18 mouse cellular contexts compared by ENCODE assay signal in the genomic region with DNA sequence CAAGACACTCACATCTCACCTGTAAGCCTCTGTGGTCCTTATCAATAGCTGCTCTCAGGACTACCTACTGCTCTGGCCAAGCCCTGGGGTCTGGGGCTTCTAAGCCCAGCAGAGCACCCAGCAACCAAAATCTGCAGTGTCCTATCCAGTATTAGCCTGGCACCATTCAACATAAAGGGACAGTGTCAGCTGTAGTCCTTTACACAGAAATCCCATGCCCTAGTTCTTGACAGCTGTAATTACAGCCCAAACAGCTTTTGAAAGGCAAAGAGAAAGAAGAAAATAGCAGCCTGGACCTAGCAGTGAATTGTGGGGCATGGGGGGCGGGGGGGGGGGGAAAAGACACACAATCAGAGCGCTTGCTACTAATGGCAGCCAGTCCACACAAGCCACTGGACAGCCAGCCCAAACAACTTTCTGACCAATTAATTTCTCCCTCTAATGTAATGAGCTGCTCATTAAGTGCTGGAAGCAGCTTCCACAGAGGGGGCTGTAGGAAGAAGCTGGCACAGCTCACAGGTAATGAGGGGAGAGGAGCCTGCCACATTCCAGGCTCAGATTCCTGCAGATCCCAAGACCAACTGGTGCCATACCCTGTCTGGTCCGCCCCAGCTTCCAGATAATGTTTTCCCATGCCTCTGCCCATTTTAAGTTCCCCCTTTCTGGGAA.
DNase-seq lines count a peak whose midpoint lies in the region; ATAC-seq and TF ChIP-seq lines count a peak whose summit lies in the region.
"Had no signal": no experiment of that assay in that cellular context is flagged by ENCODE, and none has a peak within 500 bp of the region (broad histone marks: within the 10 kb centered on the region; RNA-seq: fewer than 3 reads in every experiment).

No protein-coding gene starts in this region.

- no peaks in the 10 kb centered on the region for H3K27me3 ChIP-seq in hindbrain, embryonic 12.5 days
- H3K27me3 ChIP-seq in hindbrain, embryonic 11.5 days (ENCODE audit: control insufficient read depth, insufficient read depth, low read length) = no peaks in the 10 kb centered on the region
- H3K27me3 ChIP-seq in forebrain, embryonic 10.5 days (ENCODE audit: poor library complexity, severe bottlenecking) = no peaks in the 10 kb centered on the region
- no peaks in the 10 kb centered on the region for H3K27me3 ChIP-seq in hindbrain, embryonic 15.5 days
- H3K27me3 ChIP-seq in neural tube, embryonic 13.5 days = no peaks in the 10 kb centered on the region
- no peaks in the 10 kb centered on the region for H3K27me3 ChIP-seq in intestine, postnatal 0 days (replicated peaks; ENCODE audit: control insufficient read depth, insufficient read depth, low read length)
- H3K27me3 ChIP-seq: heart, embryonic 13.5 days; liver, embryonic 12.5 days; lung, embryonic 15.5 days; Patski; stomach, embryonic 15.5 days had no signal

- H3K4me1 ChIP-seq in hindbrain, embryonic 12.5 days = peaks cover 12% of the 10 kb centered on the region; the same call in 1 of the 2 replicates
- no peaks in the 10 kb centered on the region for H3K4me1 ChIP-seq in hindbrain, embryonic 11.5 days (replicated peaks; ENCODE audit: control insufficient read depth, insufficient read depth, low read length)
- peaks cover 40% of the 10 kb centered on the region for H3K4me1 ChIP-seq in forebrain, embryonic 10.5 days
- peaks cover 5% of the 10 kb centered on the region for H3K4me1 ChIP-seq in hindbrain, embryonic 15.5 days (replicated peaks)
- H3K4me1 ChIP-seq in neural tube, embryonic 13.5 days (replicated peaks) = peaks cover 11% of the 10 kb centered on the region
- H3K4me1 ChIP-seq in intestine, postnatal 0 days (replicated peaks; ENCODE audit: control insufficient read depth, insufficient read depth, low read length) = 0 out of 2 replicates have a peak, but pooled peaks cover 2% of the 10 kb centered on the region
- H3K4me1 ChIP-seq: liver, embryonic 12.5 days; lung, embryonic 15.5 days; stomach, embryonic 15.5 days had no signal

- ATAC-seq in hindbrain, embryonic 12.5 days (ENCODE audit: low FRiP score) = 0 out of 2 replicates have a peak, but pooled peaks have one; percentile 29
- no peak for ATAC-seq in hindbrain, embryonic 11.5 days (ENCODE audit: low FRiP score)
- ATAC-seq in hindbrain, embryonic 15.5 days (ENCODE audit: low FRiP score, low read depth) = peak; percentile 51; the same call in 1 of the 2 replicates
- ATAC-seq in neural tube, embryonic 13.5 days (ENCODE audit: low read depth) = peak; percentile 60; the same call in 1 of the 2 replicates
- no peak for ATAC-seq in intestine, postnatal 0 days
- ATAC-seq: liver, embryonic 12.5 days; Patski had no signal

- no peak overlapping the region for H3K27ac ChIP-seq in hindbrain, embryonic 12.5 days
- H3K27ac ChIP-seq in hindbrain, embryonic 11.5 days (ENCODE audit: low read depth, low read length) = no peak overlapping the region
- H3K27ac ChIP-seq in forebrain, embryonic 10.5 days = peak overlapping the region; percentile 72
- no peak overlapping the region for H3K27ac ChIP-seq in hindbrain, embryonic 15.5 days (replicated peaks)
- H3K27ac ChIP-seq in neural tube, embryonic 13.5 days (replicated peaks) = no peak overlapping the region
- no peak overlapping the region for H3K27ac ChIP-seq in intestine, postnatal 0 days (ENCODE audit: low read depth, low read length)
- H3K27ac ChIP-seq: heart, embryonic 13.5 days; limb, embryonic 10.5 days; liver, embryonic 12.5 days; lung, embryonic 15.5 days; stomach, embryonic 15.5 days had no signal

- H3K9ac ChIP-seq in hindbrain, embryonic 12.5 days = no peak overlapping the region
- H3K9ac ChIP-seq in hindbrain, embryonic 11.5 days (ENCODE audit: low read depth, low read length) = no peak overlapping the region
- H3K9ac ChIP-seq in hindbrain, embryonic 15.5 days = no peak overlapping the region
- H3K9ac ChIP-seq in neural tube, embryonic 13.5 days = no peak overlapping the region
- H3K9ac ChIP-seq in intestine, postnatal 0 days (ENCODE audit: low read depth, low read length) = no peak overlapping the region
- H3K9ac ChIP-seq: heart, embryonic 13.5 days; liver, embryonic 12.5 days; lung, embryonic 15.5 days; stomach, embryonic 15.5 days had no signal

- TF ChIP-seq CTCF in intestine, postnatal 0 days (IDR thresholded peaks at IDR 0.05; ENCODE audit: low read depth) = no peak

- H3K36me3 ChIP-seq in hindbrain, embryonic 12.5 days = no peaks in the 10 kb centered on the region
- H3K36me3 ChIP-seq in hindbrain, embryonic 11.5 days (ENCODE audit: control insufficient read depth, insufficient read depth, low read length) = no peaks in the 10 kb centered on the region
- H3K36me3 ChIP-seq in forebrain, embryonic 10.5 days (replicated peaks) = peaks cover 6% of the 10 kb centered on the region; the same call in 1 of the 2 replicates
- no peaks in the 10 kb centered on the region for H3K36me3 ChIP-seq in hindbrain, embryonic 15.5 days
- H3K36me3 ChIP-seq in neural tube, embryonic 13.5 days = no peaks in the 10 kb centered on the region
- no peaks in the 10 kb centered on the region for H3K36me3 ChIP-seq in intestine, postnatal 0 days (ENCODE audit: control insufficient read depth, insufficient read depth)
- H3K36me3 ChIP-seq: limb, embryonic 10.5 days; liver, embryonic 12.5 days; lung, embryonic 15.5 days; stomach, embryonic 15.5 days had no signal

- no peak overlapping the region for H3K4me2 ChIP-seq in hindbrain, embryonic 12.5 days (replicated peaks)
- no peak overlapping the region for H3K4me2 ChIP-seq in hindbrain, embryonic 11.5 days (replicated peaks; ENCODE audit: low read depth, low read length)
- H3K4me2 ChIP-seq in hindbrain, embryonic 15.5 days = no peak overlapping the region
- H3K4me2 ChIP-seq in neural tube, embryonic 13.5 days = no peak overlapping the region
- no peak overlapping the region for H3K4me2 ChIP-seq in intestine, postnatal 0 days (replicated peaks; ENCODE audit: low read depth)
- H3K4me2 ChIP-seq: heart, embryonic 13.5 days; liver, embryonic 12.5 days; lung, embryonic 15.5 days; stomach, embryonic 15.5 days had no signal

- no peak for DNase-seq in hindbrain, embryonic 11.5 days (ENCODE audit: low spot score)
- DNase-seq in forebrain, embryonic 10.5 days (ENCODE audit: extremely low spot score, low spot score) = peak; percentile 37
- DNase-seq in lung, postnatal 36 days = no peak
- DNase-seq in B cell, adult 2 months = no peak
- DNase-seq: cerebellum, adult 18-20 months; heart, postnatal 4 days; kidney, adult 18-20 months; thymus, postnatal 4 days had no signal

- H3K4me3 ChIP-seq in hindbrain, embryonic 12.5 days = no peak overlapping the region
- no peak overlapping the region for H3K4me3 ChIP-seq in hindbrain, embryonic 11.5 days (ENCODE audit: low read depth, low read length)
- no peak overlapping the region for H3K4me3 ChIP-seq in forebrain, embryonic 10.5 days
- no peak overlapping the region for H3K4me3 ChIP-seq in hindbrain, embryonic 15.5 days
- H3K4me3 ChIP-seq in neural tube, embryonic 13.5 days = no peak overlapping the region
- no peak overlapping the region for H3K4me3 ChIP-seq in intestine, postnatal 0 days (ENCODE audit: low read depth, low read length)
- H3K4me3 ChIP-seq: heart, embryonic 13.5 days; limb, embryonic 10.5 days; liver, embryonic 12.5 days; lung, embryonic 15.5 days; stomach, embryonic 15.5 days had no signal

- WGBS in hindbrain, embryonic 12.5 days = 66% methylated on average over 2 of the region's 3 CpGs
- WGBS in hindbrain, embryonic 11.5 days = 71% methylated on average over 3 of the region's 3 CpGs
- WGBS in forebrain, embryonic 10.5 days = 50% methylated on average over 3 of the region's 3 CpGs
- WGBS in hindbrain, embryonic 15.5 days = 39% methylated on average over 3 of the region's 3 CpGs
- 72% methylated on average over 2 of the region's 3 CpGs for WGBS in neural tube, embryonic 13.5 days
- 97% methylated on average over 3 of the region's 3 CpGs for WGBS in intestine, postnatal 0 days

- H3K9me3 ChIP-seq in hindbrain, embryonic 12.5 days (replicated peaks) = no peaks in the 10 kb centered on the region
- no peaks in the 10 kb centered on the region for H3K9me3 ChIP-seq in hindbrain, embryonic 11.5 days (ENCODE audit: control insufficient read depth, low read length)
- H3K9me3 ChIP-seq in forebrain, embryonic 10.5 days = 0 out of 2 replicates have a peak, but pooled peaks cover 10% of the 10 kb centered on the region
- H3K9me3 ChIP-seq in hindbrain, embryonic 15.5 days = no peaks in the 10 kb centered on the region
- no peaks in the 10 kb centered on the region for H3K9me3 ChIP-seq in neural tube, embryonic 13.5 days
- H3K9me3 ChIP-seq in intestine, postnatal 0 days (ENCODE audit: control insufficient read depth) = no peaks in the 10 kb centered on the region
- H3K9me3 ChIP-seq: heart, embryonic 13.5 days; limb, embryonic 10.5 days; liver, embryonic 12.5 days; lung, embryonic 15.5 days; stomach, embryonic 15.5 days had no signal

Comparison
In these comparisons a context has a peak if more than half of its experiments do, and no peak if none do; other contexts are left out.
1. ATAC-seq: peak in hindbrain, embryonic 12.5 days (single experiment), hindbrain, embryonic 15.5 days (single experiment) and neural tube, embryonic 13.5 days (single experiment); none in hindbrain, embryonic 11.5 days (single experiment) and intestine, postnatal 0 days (single experiment).